ENCODE assay signal across 24 mouse cellular contexts in the genomic region with DNA sequence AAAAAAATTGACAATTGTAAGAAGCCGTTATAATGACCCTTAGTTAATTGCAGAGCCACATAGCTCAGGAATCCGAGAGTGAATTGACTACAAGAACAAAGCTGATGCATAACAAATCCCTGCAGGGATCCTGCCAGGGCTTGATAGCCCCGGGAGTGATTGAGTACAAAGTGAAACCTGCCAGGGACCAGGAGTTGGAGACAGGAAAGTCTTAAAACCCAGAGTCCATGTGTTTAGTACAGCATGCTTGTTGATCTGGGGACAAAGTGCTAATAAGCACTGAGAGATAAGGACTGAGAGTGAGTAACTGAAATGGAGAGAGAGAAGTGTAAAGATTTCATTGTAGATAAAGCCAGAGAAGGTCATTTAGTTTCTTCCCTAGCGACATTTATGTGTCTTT. TPM values are rescaled to one million over a fixed set of nuclear protein-coding genes. Genes with fewer than 3 reads are reported as not detected.
A peak's percentile ranks its signal among the peaks of the same experiment; 100 is the strongest.
DNase-seq lines count a peak whose midpoint lies in the region; ATAC-seq and TF ChIP-seq lines count a peak whose summit lies in the region.
"Had no signal": no experiment of that assay in that cellular context is flagged by ENCODE, and none has a peak within 500 bp of the region (broad histone marks: within the 10 kb centered on the region; RNA-seq: fewer than 3 reads in every experiment).

No protein-coding gene starts in this region.

- no peaks in the 10 kb centered on the region for H3K36me3 ChIP-seq in heart, embryonic 13.5 days
- H3K36me3 ChIP-seq in heart, embryonic 10.5 days: no peaks in the 10 kb centered on the region
- no peaks in the 10 kb centered on the region for H3K36me3 ChIP-seq in intestine, postnatal 0 days (ENCODE audit: control insufficient read depth, insufficient read depth)
- H3K36me3 ChIP-seq: embryonic facial prominence, embryonic 10.5 days; heart, embryonic 15.5 days; hindbrain, embryonic 15.5 days; limb, embryonic 15.5 days; midbrain, embryonic 15.5 days; neural tube, embryonic 15.5 days had no signal

- no peak for ATAC-seq in heart, embryonic 13.5 days (ENCODE audit: extremely low read depth, insufficient number of reproducible peaks, low FRiP score, low TSS enrichment)
- peak; percentile 51; the same call in 1 of the 2 replicates for ATAC-seq in intestine, postnatal 0 days
- ATAC-seq: CD4-positive, CD25-positive, alpha-beta regulatory T cell, adult 4 months; forebrain, embryonic 13.5 days; midbrain, embryonic 15.5 days had no signal

- H3K4me3 ChIP-seq in heart, embryonic 13.5 days: no peak overlapping the region
- no peak overlapping the region for H3K4me3 ChIP-seq in heart, embryonic 10.5 days
- H3K4me3 ChIP-seq in intestine, postnatal 0 days (ENCODE audit: low read depth, low read length): 0 out of 2 replicates have a peak overlapping the region, but pooled peaks have one; percentile 5
- H3K4me3 ChIP-seq: embryonic facial prominence, embryonic 10.5 days; forebrain, embryonic 13.5 days; heart, embryonic 15.5 days; hindbrain, embryonic 15.5 days; limb, embryonic 15.5 days; midbrain, embryonic 15.5 days; neural tube, embryonic 15.5 days had no signal

- WGBS in heart, embryonic 13.5 days: 14% methylated on average over 4 of the region's 4 CpGs
- 11% methylated on average over 4 of the region's 4 CpGs for WGBS in heart, embryonic 10.5 days
- 8% methylated on average over 4 of the region's 4 CpGs for WGBS in intestine, postnatal 0 days

- peaks cover 9% of the 10 kb centered on the region for H3K4me1 ChIP-seq in heart, embryonic 13.5 days
- H3K4me1 ChIP-seq in heart, embryonic 10.5 days: peaks cover 6% of the 10 kb centered on the region; the same call in 1 of the 2 replicates
- H3K4me1 ChIP-seq in intestine, postnatal 0 days (replicated peaks; ENCODE audit: control insufficient read depth, insufficient read depth, low read length): 0 out of 2 replicates have a peak, but pooled peaks cover 3% of the 10 kb centered on the region
- H3K4me1 ChIP-seq: embryonic facial prominence, embryonic 10.5 days; forebrain, embryonic 13.5 days; hindbrain, embryonic 15.5 days; limb, embryonic 15.5 days; midbrain, embryonic 15.5 days; neural tube, embryonic 15.5 days had no signal

- 0 out of 2 replicates have a peak overlapping the region, but pooled peaks have one; percentile 29 for H3K9ac ChIP-seq in heart, embryonic 13.5 days
- no peak overlapping the region for H3K9ac ChIP-seq in intestine, postnatal 0 days (ENCODE audit: low read depth, low read length)
- H3K9ac ChIP-seq: forebrain, embryonic 13.5 days; heart, embryonic 15.5 days; hindbrain, embryonic 15.5 days; limb, embryonic 15.5 days; midbrain, embryonic 15.5 days; neural tube, embryonic 15.5 days had no signal

- no peaks in the 10 kb centered on the region for H3K9me3 ChIP-seq in heart, embryonic 13.5 days
- H3K9me3 ChIP-seq in heart, embryonic 10.5 days: no peaks in the 10 kb centered on the region
- no peaks in the 10 kb centered on the region for H3K9me3 ChIP-seq in intestine, postnatal 0 days (ENCODE audit: control insufficient read depth)
- H3K9me3 ChIP-seq: embryonic facial prominence, embryonic 10.5 days; forebrain, embryonic 13.5 days; heart, embryonic 15.5 days; hindbrain, embryonic 15.5 days; limb, embryonic 15.5 days; midbrain, embryonic 15.5 days; neural tube, embryonic 15.5 days had no signal

- H3K27me3 ChIP-seq in heart, embryonic 13.5 days (replicated peaks): no peaks in the 10 kb centered on the region
- no peaks in the 10 kb centered on the region for H3K27me3 ChIP-seq in heart, embryonic 10.5 days (ENCODE audit: insufficient read depth, poor library complexity, severe bottlenecking)
- H3K27me3 ChIP-seq in intestine, postnatal 0 days (replicated peaks; ENCODE audit: control insufficient read depth, insufficient read depth, low read length): no peaks in the 10 kb centered on the region
- H3K27me3 ChIP-seq: forebrain, embryonic 13.5 days; heart, embryonic 15.5 days; hindbrain, embryonic 15.5 days; limb, embryonic 15.5 days; midbrain, embryonic 15.5 days; neural tube, embryonic 15.5 days had no signal

- no peak for TF ChIP-seq CTCF in intestine, postnatal 0 days (IDR thresholded peaks at IDR 0.05; ENCODE audit: low read depth)

- H3K4me2 ChIP-seq in heart, embryonic 13.5 days: peak overlapping the region; percentile 32
- H3K4me2 ChIP-seq in intestine, postnatal 0 days (replicated peaks; ENCODE audit: low read depth): peak overlapping the region; percentile 38
- H3K4me2 ChIP-seq: forebrain, embryonic 13.5 days; heart, embryonic 15.5 days; hindbrain, embryonic 15.5 days; limb, embryonic 15.5 days; midbrain, embryonic 15.5 days; neural tube, embryonic 15.5 days had no signal

- no peak overlapping the region for H3K27ac ChIP-seq in heart, embryonic 13.5 days (replicated peaks)
- no peak overlapping the region for H3K27ac ChIP-seq in heart, embryonic 10.5 days
- H3K27ac ChIP-seq in intestine, postnatal 0 days (ENCODE audit: low read depth, low read length): no peak overlapping the region
- H3K27ac ChIP-seq: embryonic facial prominence, embryonic 10.5 days; forebrain, embryonic 13.5 days; heart, embryonic 15.5 days; hindbrain, embryonic 15.5 days; limb, embryonic 15.5 days; midbrain, embryonic 15.5 days; neural tube, embryonic 15.5 days had no signal

- peak; percentile 6 for DNase-seq in embryo, embryonic 10.5 days (ENCODE audit: low spot score)
- DNase-seq in embryo, embryonic 11 days: no peak
- no peak for DNase-seq in heart, embryonic 10.5 days (ENCODE audit: low spot score)
- DNase-seq in Muller cell, postnatal 12 days (ENCODE audit: inconsistent ontology term): peak; percentile 45
- DNase-seq in thymus, postnatal 10 days (ENCODE audit: low spot score in 2 of 2): no peak
- DNase-seq in cerebellum, postnatal 10 days: no peak
- DNase-seq: adrenal gland, postnatal 14 days; cerebellum, adult 11 months; cerebellum, postnatal 36 days; gastrocnemius, postnatal 10 days; kidney, adult 18-20 months; kidney, postnatal 10 days; lung, postnatal 10 days; right cerebral cortex, postnatal 14 days had no signal

RNA-seq across cellular contexts. Expression of gene Larp7, which starts 22.9 kb away (rescaled TPM):
- polyA plus RNA-seq in heart, embryonic 13.5 days (2015; fragmentation: Nextera tagmentation; extraction: Ambion mirVana): 50.9 and 53.7 TPM in 2 replicates
- 56.6 and 57.3 TPM in 2 replicates for polyA plus RNA-seq in heart, embryonic 10.5 days (2016; fragmentation: Nextera tagmentation; extraction: Ambion mirVana)
- 23.6 and 26.2 TPM in 2 replicates for polyA plus RNA-seq in intestine, postnatal 0 days (2015; fragmentation: Nextera tagmentation; extraction: Ambion mirVana)

RNA-seq across cellular contexts. Expression of gene Zgrf1, which starts 23.0 kb away (rescaled TPM):
- 6.8 and 8.1 TPM in 2 replicates for polyA plus RNA-seq in heart, embryonic 13.5 days (2015; fragmentation: Nextera tagmentation; extraction: Ambion mirVana)
- 13.4 and 14.0 TPM in 2 replicates for polyA plus RNA-seq in heart, embryonic 10.5 days (2016; fragmentation: Nextera tagmentation; extraction: Ambion mirVana)
- polyA plus RNA-seq in intestine, postnatal 0 days (2015; fragmentation: Nextera tagmentation; extraction: Ambion mirVana): 1.1 TPM in 2 replicates

RNA-seq across cellular contexts. Expression of gene Ank2, which starts 31.1 kb away (rescaled TPM):
- 25.0 and 27.6 TPM in 2 replicates for polyA plus RNA-seq in heart, embryonic 13.5 days (2015; fragmentation: Nextera tagmentation; extraction: Ambion mirVana)
- 25.8 and 36.2 TPM in 2 replicates for polyA plus RNA-seq in heart, embryonic 10.5 days (2016; fragmentation: Nextera tagmentation; extraction: Ambion mirVana)
- 9.0 and 12.4 TPM in 2 replicates for polyA plus RNA-seq in intestine, postnatal 0 days (2015; fragmentation: Nextera tagmentation; extraction: Ambion mirVana)

Comparison
In these comparisons a context has a peak if more than half of its experiments do, and no peak if none do; other contexts are left out.
1. DNase-seq: peak in embryo, embryonic 10.5 days (single experiment) and Muller cell, postnatal 12 days (single experiment); none in embryo, embryonic 11 days (single experiment), heart, embryonic 10.5 days (single experiment), thymus, postnatal 10 days (0 of 2) and cerebellum, postnatal 10 days (0 of 2).